Mouse (Mus musculus) MEL (cell line): ENCODE measurements around the gene Mitf.

Source experiments
- CHD2 ChIP-seq: IDR thresholded peaks from 2 replicates; pipeline ENCODE4 v1.6.1; 2011; ENCODE audit warnings: low read length, improper control_type of control experiment
- CTCF ChIP-seq, 3 experiments: IDR thresholded peaks in 2 of 3; conservative IDR thresholded peaks in 1 of 3; 2 replicates each; pipeline ENCODE4 v1.5.1; 2011 to 2012; ENCODE audit warnings: low read length in 3 of 3, low read depth in 2 of 3, mild to moderate bottlenecking in 2 of 3, improper control_type of control experiment in 1 of 3, inconsistent platforms in 1 of 3, mixed read lengths in 1 of 3, moderate library complexity in 1 of 3; ENCODE audit not compliant: control insufficient read depth in 1 of 3, insufficient read depth in 1 of 3, poor library complexity in 1 of 3, severe bottlenecking in 1 of 3
- MEF2A ChIP-seq: IDR thresholded peaks from 2 replicates; pipeline ENCODE4 v1.6.1; 2014; ENCODE audit warnings: low read depth, mild to moderate bottlenecking, inconsistent platforms, low read length, improper control_type of control experiment; ENCODE audit not compliant: poor library complexity, insufficient replicate concordance, severe bottlenecking; ENCODE audit errors: extremely low read depth
- TCF12 ChIP-seq: IDR thresholded peaks from 2 replicates; pipeline ENCODE4 v1.6.1; 2014; ENCODE audit warnings: low read depth, mild to moderate bottlenecking, inconsistent platforms, low read length, improper control_type of control experiment, moderate library complexity
- ZKSCAN1 ChIP-seq: IDR thresholded peaks from 2 replicates; pipeline ENCODE4 v1.6.1; 2012; ENCODE audit warnings: low read depth, mild to moderate bottlenecking, inconsistent platforms, low read length, improper control_type of control experiment, moderate library complexity

DNA sequence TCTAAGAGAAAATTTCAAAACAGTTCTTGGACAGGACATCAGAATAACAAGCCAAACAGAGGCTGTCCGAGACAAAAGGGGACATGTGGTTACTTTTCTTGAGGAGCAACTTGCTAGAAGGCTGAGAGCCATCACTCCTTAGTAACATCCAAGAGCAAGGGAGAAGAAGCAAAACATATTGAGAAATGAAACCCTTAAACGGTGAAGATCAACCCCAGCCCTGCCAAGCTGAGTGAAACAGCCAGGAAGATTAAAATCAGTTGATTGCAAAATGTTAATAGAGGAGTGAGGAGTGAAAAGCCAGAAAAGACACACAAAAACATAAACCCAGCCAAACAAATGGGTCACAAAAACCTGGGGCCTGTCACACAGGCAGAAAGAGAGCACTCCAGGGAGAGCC, 49.5 kb upstream of the Mitf start:
- TF ChIP-seq TCF12 = no peak
- TF ChIP-seq ZKSCAN1 = no peak
- no peak for TF ChIP-seq CTCF (IDR thresholded peaks at IDR 0.05 in 2 of 3, conservative IDR thresholded peaks at IDR 0.05 in 1 of 3; ENCODE audit: control insufficient read depth in 1 of 3, insufficient read depth in 1 of 3, low read depth in 2 of 3, low read length in 3 of 3, poor library complexity in 1 of 3, severe bottlenecking in 1 of 3)
- no peak for TF ChIP-seq MEF2A
- no peak for TF ChIP-seq CHD2
